9 mouse cellular contexts compared by ENCODE assay signal in genomic region chr8:77723534-77724045, GRCm38 (mm10). TPM values are rescaled to one million over a fixed set of nuclear protein-coding genes. Genes with fewer than 3 reads are reported as not detected.
DNase-seq lines count a peak whose midpoint lies in the region; ATAC-seq and TF ChIP-seq lines count a peak whose summit lies in the region.
"Had no signal": no experiment of that assay in that cellular context is flagged by ENCODE, and none has a peak within 500 bp of the region (broad histone marks: within the 10 kb centered on the region; RNA-seq: fewer than 3 reads in every experiment).

No protein-coding gene starts in this region.

- H3K9me3 ChIP-seq in forebrain, embryonic 14.5 days (replicated peaks; ENCODE audit: control insufficient read depth, low read length) = no peaks in the 10 kb centered on the region
- no peaks in the 10 kb centered on the region for H3K9me3 ChIP-seq in hindbrain, embryonic 15.5 days
- H3K9me3 ChIP-seq in lung, postnatal 0 days (ENCODE audit: low read length) = no peaks in the 10 kb centered on the region
- H3K9me3 ChIP-seq in stomach, embryonic 14.5 days (ENCODE audit: control insufficient read depth, low read depth, low read length) = no peaks in the 10 kb centered on the region

- no peak overlapping the region for H3K27ac ChIP-seq in forebrain, embryonic 14.5 days (ENCODE audit: low read depth, low read length)
- H3K27ac ChIP-seq in hindbrain, embryonic 15.5 days (replicated peaks) = peak overlapping the region; percentile 67
- H3K27ac ChIP-seq in lung, postnatal 0 days (ENCODE audit: low read length) = peak overlapping the region; percentile 95
- H3K27ac ChIP-seq in stomach, embryonic 14.5 days (ENCODE audit: low read length) = peak overlapping the region; percentile 95
- H3K27ac ChIP-seq: macrophage had no signal

- DNase-seq in right cerebral cortex, postnatal 25 days = peak; percentile 6
- no peak for DNase-seq in right cerebral cortex, postnatal 36 days (ENCODE audit: low spot score in 2 of 2)
- DNase-seq in forebrain, embryonic 14.5 days (ENCODE audit: low spot score) = no peak
- DNase-seq in lung, postnatal 0 days (ENCODE audit: low spot score) = peak; percentile 71
- DNase-seq in cerebellum, postnatal 36 days = no peak

- peak; percentile 26; the same call in 1 of the 2 replicates for ATAC-seq in forebrain, embryonic 14.5 days
- peak; percentile 64; the same call in 1 of the 2 replicates for ATAC-seq in hindbrain, embryonic 15.5 days (ENCODE audit: low FRiP score, low read depth)
- peak; percentile 43; the same call in 1 of the 2 replicates for ATAC-seq in lung, postnatal 0 days
- ATAC-seq in stomach, embryonic 14.5 days (ENCODE audit: insufficient number of reproducible peaks, insufficient read depth, low FRiP score, low read depth) = peak; percentile 54; the same call in 1 of the 2 replicates
- no peak for ATAC-seq in CD4-positive, CD25-positive, alpha-beta regulatory T cell, adult 4 months

- 0 out of 2 replicates have a peak, but pooled peaks cover 2% of the 10 kb centered on the region for H3K4me1 ChIP-seq in forebrain, embryonic 14.5 days (ENCODE audit: control insufficient read depth, insufficient read depth, low read length)
- peaks cover 11% of the 10 kb centered on the region for H3K4me1 ChIP-seq in hindbrain, embryonic 15.5 days (replicated peaks)
- no peaks in the 10 kb centered on the region for H3K4me1 ChIP-seq in lung, postnatal 0 days (ENCODE audit: insufficient read depth, low read depth, low read length)
- H3K4me1 ChIP-seq in stomach, embryonic 14.5 days (ENCODE audit: control insufficient read depth, insufficient read depth, low read length) = peaks cover 13% of the 10 kb centered on the region

- peak overlapping the region; percentile 59 for H3K9ac ChIP-seq in forebrain, embryonic 14.5 days (ENCODE audit: low read length)
- H3K9ac ChIP-seq in hindbrain, embryonic 15.5 days = peak overlapping the region; percentile 44
- peak overlapping the region; percentile 69 for H3K9ac ChIP-seq in lung, postnatal 0 days (replicated peaks; ENCODE audit: low read depth)
- H3K9ac ChIP-seq in stomach, embryonic 14.5 days (replicated peaks; ENCODE audit: low read depth, low read length) = peak overlapping the region; percentile 70

- TF ChIP-seq CTCF in lung, postnatal 0 days (IDR thresholded peaks at IDR 0.05) = peak; percentile 23; the same call in 1 of the 2 replicates

- no peaks in the 10 kb centered on the region for H3K27me3 ChIP-seq in forebrain, embryonic 14.5 days (replicated peaks; ENCODE audit: control insufficient read depth, insufficient read depth, low read length)
- no peaks in the 10 kb centered on the region for H3K27me3 ChIP-seq in hindbrain, embryonic 15.5 days
- H3K27me3 ChIP-seq in lung, postnatal 0 days (replicated peaks; ENCODE audit: insufficient read depth, low read length) = no peaks in the 10 kb centered on the region
- no peaks in the 10 kb centered on the region for H3K27me3 ChIP-seq in stomach, embryonic 14.5 days (ENCODE audit: control insufficient read depth, insufficient read depth, low read length)

- no peaks in the 10 kb centered on the region for H3K36me3 ChIP-seq in forebrain, embryonic 14.5 days (ENCODE audit: control insufficient read depth, insufficient read depth, low read length)
- no peaks in the 10 kb centered on the region for H3K36me3 ChIP-seq in hindbrain, embryonic 15.5 days
- no peaks in the 10 kb centered on the region for H3K36me3 ChIP-seq in lung, postnatal 0 days (ENCODE audit: insufficient read depth, low read length)
- peaks cover 10% of the 10 kb centered on the region; the same call in 1 of the 2 replicates for H3K36me3 ChIP-seq in stomach, embryonic 14.5 days (ENCODE audit: control insufficient read depth, insufficient read depth, low read length)

- 2% methylated on average over 16 of the region's 16 CpGs for WGBS in forebrain, embryonic 14.5 days
- WGBS in hindbrain, embryonic 15.5 days = 1% methylated on average over 16 of the region's 16 CpGs
- under 1% methylated on average over 16 of the region's 16 CpGs for WGBS in lung, postnatal 0 days
- 1% methylated on average over 16 of the region's 16 CpGs for WGBS in stomach, embryonic 14.5 days

- peak overlapping the region; percentile 83 for H3K4me2 ChIP-seq in forebrain, embryonic 14.5 days (ENCODE audit: low read length)
- H3K4me2 ChIP-seq in hindbrain, embryonic 15.5 days = peak overlapping the region; percentile 96
- peak overlapping the region; percentile 56 for H3K4me2 ChIP-seq in lung, postnatal 0 days (replicated peaks; ENCODE audit: low read depth, low read length)
- H3K4me2 ChIP-seq in stomach, embryonic 14.5 days (replicated peaks; ENCODE audit: low read depth, low read length) = peak overlapping the region; percentile 41

- H3K4me3 ChIP-seq in forebrain, embryonic 14.5 days (ENCODE audit: low read depth, low read length) = peak overlapping the region; percentile 37
- H3K4me3 ChIP-seq in hindbrain, embryonic 15.5 days = peak overlapping the region; percentile 50
- peak overlapping the region; percentile 58 for H3K4me3 ChIP-seq in lung, postnatal 0 days (ENCODE audit: low read depth, low read length)
- H3K4me3 ChIP-seq in stomach, embryonic 14.5 days (ENCODE audit: low read depth, low read length) = peak overlapping the region; percentile 51

- no peak for TF ChIP-seq EP300 in lung, postnatal 0 days (IDR thresholded peaks at IDR 0.05)

RNA-seq across cellular contexts. Expression of gene Ednra, which starts 0.7 kb away (rescaled TPM):
- 4.1 and 4.4 TPM in 2 replicates for polyA plus RNA-seq in forebrain, embryonic 14.5 days (2014; fragmentation: Nextera tagmentation; extraction: Ambion mirVana)
- 7.1 and 7.8 TPM in 2 replicates for polyA plus RNA-seq in hindbrain, embryonic 15.5 days (2015; fragmentation: Nextera tagmentation; extraction: Ambion mirVana)
- polyA plus RNA-seq in lung, postnatal 0 days (2015; fragmentation: Nextera tagmentation; extraction: Ambion mirVana) = 54.6 and 57.6 TPM in 2 replicates
- polyA plus RNA-seq in stomach, embryonic 14.5 days (2014; fragmentation: Nextera tagmentation; extraction: Ambion mirVana) = 41.5 and 42.1 TPM in 2 replicates
- polyA plus RNA-seq in CD4-positive, CD25-positive, alpha-beta regulatory T cell, adult 4 months (2017; shearing (Covaris generic)) = not detected
- polyA plus RNA-seq: macrophage had no signal

Comparison
In these comparisons a context has a peak if more than half of its experiments do, and no peak if none do; other contexts are left out.
1. DNase-seq: peak in right cerebral cortex, postnatal 25 days (single experiment) and lung, postnatal 0 days (single experiment); none in right cerebral cortex, postnatal 36 days (0 of 2), forebrain, embryonic 14.5 days (single experiment) and cerebellum, postnatal 36 days (0 of 2).
2. H3K4me2 ChIP-seq: peak in every context shown above with its lines; median percentile 96 in hindbrain, embryonic 15.5 days; 83 in forebrain, embryonic 14.5 days; 56 in lung, postnatal 0 days; 41 in stomach, embryonic 14.5 days.
3. Peak in every context shown above with its lines, with median percentiles within 50 percentile points of each other: H3K4me3 ChIP-seq and H3K9ac ChIP-seq.